Mouse (Mus musculus): ENCODE data around the gene Upk3a. TPM values are rescaled to one million over a fixed set of nuclear protein-coding genes. Genes with fewer than 3 reads are reported as not detected.

Upk3a gene
- polyA plus RNA-seq, 1 experiment from 2014 or later: 0.91 TPM

DNA sequence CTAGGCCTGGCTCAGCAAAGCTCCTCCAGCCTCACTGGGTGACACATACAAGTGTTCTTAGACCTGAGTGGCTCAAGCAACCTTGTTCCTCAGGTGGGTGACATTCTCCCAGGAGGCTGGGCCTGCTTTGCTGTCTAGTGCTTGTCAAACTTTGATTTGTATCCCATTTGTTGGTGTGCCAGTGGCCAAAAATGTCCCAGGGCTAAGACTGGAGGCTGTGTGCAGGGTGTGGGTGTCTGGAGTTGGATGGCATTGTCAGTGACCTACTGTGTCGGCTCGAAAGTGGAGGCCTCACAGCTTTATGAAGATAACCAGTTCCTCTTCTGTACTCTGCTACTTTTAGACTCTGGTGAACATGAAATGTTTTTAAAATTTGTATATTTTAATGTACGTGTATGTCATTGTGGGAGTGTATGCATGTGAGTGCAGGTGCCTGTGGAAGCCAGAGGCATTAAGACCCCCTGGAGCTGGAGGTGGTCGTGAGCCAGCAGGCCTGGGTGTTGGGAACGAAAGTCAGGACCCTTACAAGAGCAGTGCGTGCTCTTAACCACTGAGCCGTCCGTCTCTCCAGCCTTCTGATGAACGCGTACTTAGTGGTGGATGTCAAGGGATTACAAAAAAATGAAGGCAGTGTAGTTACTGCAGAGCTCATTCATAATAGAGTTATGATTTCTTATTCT is 24.7 kb downstream of the Upk3a start:
- WGBS: 63% methylated on average over 10 of the region's 10 CpGs
- H3K36me3 ChIP-seq: peaks cover 8% of the 10 kb centered on the region; the same call in 1 of the 2 replicates
- peaks cover 60% of the 10 kb centered on the region for H3K4me1 ChIP-seq (replicated peaks)
- no peak for ATAC-seq (ENCODE audit: low FRiP score, low read depth)
- H3K9me3 ChIP-seq: no peaks in the 10 kb centered on the region
- no peak overlapping the region for H3K4me3 ChIP-seq
- no peak overlapping the region for H3K9ac ChIP-seq
- no peaks in the 10 kb centered on the region for H3K27me3 ChIP-seq
- peak overlapping the region; percentile 80 for H3K27ac ChIP-seq (replicated peaks)
- no peak overlapping the region for H3K4me2 ChIP-seq

GRCm38 (mm10) chr15:85042361-85042954 is 25.5 kb downstream of the Upk3a start:
- Histone ChIP-seq H3K36me3 (peaks cover 11% of the 10 kb centered on the region), H3K4me1 (replicated peaks) (peaks cover 58% of the 10 kb centered on the region), H3K27ac (replicated peaks) (peak overlapping the region; percentile 80), H3K9ac (no peak overlapping the region), H3K27me3 (no peaks in the 10 kb centered on the region), H3K4me3 (no peak overlapping the region), H3K9me3 (no peaks in the 10 kb centered on the region), H3K4me2 (peak overlapping the region; percentile 31; the same call in 1 of the 2 replicates)
- WGBS: 4% methylated on average over 4 of the region's 4 CpGs
- ATAC-seq (ENCODE audit: low FRiP score, low read depth): peak; percentile 77

GRCm38 (mm10) chr15:85043116-85043515 is 26.2 kb downstream of the Upk3a start:
- ATAC-seq (ENCODE audit: low FRiP score, low read depth): no peak
- no peaks in the 10 kb centered on the region for H3K27me3 ChIP-seq
- no peak overlapping the region for H3K4me3 ChIP-seq
- H3K9me3 ChIP-seq: no peaks in the 10 kb centered on the region
- peak overlapping the region; percentile 80 for H3K27ac ChIP-seq (replicated peaks)
- H3K4me1 ChIP-seq (replicated peaks): peaks cover 51% of the 10 kb centered on the region
- peak overlapping the region; percentile 31 for H3K4me2 ChIP-seq
- 58% methylated on average over 5 of the region's 5 CpGs for whole genome bisulfite sequencing
- H3K9ac ChIP-seq: no peak overlapping the region
- H3K36me3 ChIP-seq: peaks cover 17% of the 10 kb centered on the region

DNA sequence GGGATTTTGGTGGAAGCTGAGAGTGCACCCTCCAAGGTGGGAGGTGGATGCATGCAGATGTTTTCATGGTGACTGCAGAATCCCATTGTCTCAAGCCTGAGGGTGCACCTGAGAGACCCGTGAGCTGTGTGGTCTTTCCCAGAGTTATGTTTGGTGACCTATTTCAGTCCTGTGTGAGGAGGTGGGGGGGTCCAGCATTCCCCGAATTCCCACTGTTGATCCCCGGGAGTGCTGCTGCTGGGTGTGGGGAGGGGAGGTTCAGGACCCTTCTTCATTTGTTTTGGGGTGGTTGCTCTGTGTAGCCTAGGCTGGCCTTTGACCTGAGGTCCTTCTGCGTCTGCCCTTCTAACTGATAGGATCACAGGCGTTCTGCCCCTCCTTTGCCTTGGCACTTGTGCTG is 26.8 kb downstream of the Upk3a start:
- 73% methylated on average over 5 of the region's 5 CpGs for WGBS
- Histone ChIP-seq H3K9me3 (no peaks in the 10 kb centered on the region), H3K27ac (replicated peaks) (peak overlapping the region; percentile 80; the same call in 1 of the 2 replicates), H3K4me3 (no peak overlapping the region), H3K27me3 (no peaks in the 10 kb centered on the region), H3K36me3 (peaks cover 23% of the 10 kb centered on the region), H3K4me2 (peak overlapping the region; percentile 31), H3K9ac (no peak overlapping the region), H3K4me1 (replicated peaks) (peaks cover 45% of the 10 kb centered on the region)
- ATAC-seq (ENCODE audit: low FRiP score, low read depth): peak; percentile 37; the same call in 1 of the 2 replicates

DNA sequence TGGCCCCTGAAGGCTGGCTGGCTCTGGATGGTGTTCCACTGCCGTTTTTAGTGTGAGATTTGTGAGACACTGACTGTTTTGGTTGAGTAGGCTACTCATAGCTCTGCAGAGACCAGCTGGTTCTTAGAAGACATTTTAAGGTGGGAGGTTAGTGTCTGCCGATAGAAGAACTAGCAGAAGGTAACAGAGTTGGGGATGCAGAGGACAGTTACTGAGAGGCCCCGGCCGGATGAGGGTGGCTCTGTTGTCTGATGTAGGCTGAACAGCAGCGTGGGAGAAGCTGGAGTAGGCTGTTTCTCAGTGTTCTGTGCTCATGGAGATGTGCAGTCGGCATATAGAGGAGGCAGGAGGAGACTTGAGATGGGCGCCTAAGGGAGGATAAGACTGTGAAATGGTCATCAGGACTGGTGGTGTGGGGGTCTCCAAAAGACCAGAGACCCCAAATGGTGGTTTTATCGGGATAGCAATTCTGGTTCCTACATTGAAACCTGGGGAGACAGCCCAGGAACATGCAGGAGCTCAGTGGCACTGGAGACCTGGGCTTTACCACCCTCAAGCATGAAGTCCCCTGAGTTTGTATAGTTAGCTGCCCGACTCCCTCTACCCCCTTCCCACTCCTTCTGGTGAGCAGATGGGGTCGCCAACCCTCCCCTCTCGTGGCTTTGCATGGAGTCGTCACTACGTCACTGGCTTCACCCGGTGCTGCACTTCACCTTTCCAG is 29.4 kb downstream of the Upk3a start:
- ATAC-seq (ENCODE audit: low FRiP score, low read depth): no peak
- no peaks in the 10 kb centered on the region for H3K27me3 ChIP-seq
- H3K4me1 ChIP-seq (replicated peaks): peaks cover 28% of the 10 kb centered on the region
- no peaks in the 10 kb centered on the region for H3K9me3 ChIP-seq
- no peak overlapping the region for H3K9ac ChIP-seq
- no peak overlapping the region for H3K4me2 ChIP-seq
- H3K36me3 ChIP-seq: peaks cover 47% of the 10 kb centered on the region
- H3K27ac ChIP-seq (replicated peaks): no peak overlapping the region
- WGBS: 90% methylated on average over 14 of the region's 14 CpGs
- no peak overlapping the region for H3K4me3 ChIP-seq

GRCm38 (mm10) chr15:85047865-85048264 is 30.9 kb downstream of the Upk3a start:
- WGBS: 86% methylated on average over 4 of the region's 4 CpGs
- Histone ChIP-seq H3K4me1 (replicated peaks) (peaks cover 13% of the 10 kb centered on the region), H3K27ac (replicated peaks) (no peak overlapping the region), H3K9me3 (no peaks in the 10 kb centered on the region), H3K9ac (no peak overlapping the region), H3K4me3 (no peak overlapping the region), H3K36me3 (peaks cover 57% of the 10 kb centered on the region), H3K4me2 (no peak overlapping the region), H3K27me3 (no peaks in the 10 kb centered on the region)
- no peak for ATAC-seq (ENCODE audit: low FRiP score, low read depth)

DNA sequence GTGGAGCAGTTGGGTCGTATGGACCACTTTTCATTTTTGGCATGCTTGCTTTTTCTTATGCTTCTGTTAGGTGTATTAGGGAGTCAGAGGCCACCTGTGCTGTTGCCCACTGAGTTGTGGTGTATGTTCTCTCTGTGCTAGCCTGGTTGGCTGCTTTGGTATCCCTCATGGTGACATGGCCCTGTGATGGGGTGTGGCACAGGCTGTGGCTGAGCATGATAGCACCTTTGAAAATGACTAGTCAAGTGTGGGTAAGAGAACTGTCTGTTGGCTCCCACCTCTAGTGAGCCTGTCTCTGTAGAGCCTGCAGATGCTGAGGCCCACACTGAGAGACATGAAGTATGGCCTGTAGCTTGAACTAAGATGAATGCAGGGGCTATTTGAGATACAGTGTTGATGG is 32.8 kb downstream of the Upk3a start:
- no peak overlapping the region for H3K9ac ChIP-seq
- H3K4me1 ChIP-seq (replicated peaks): no peaks in the 10 kb centered on the region
- no peaks in the 10 kb centered on the region for H3K9me3 ChIP-seq
- ATAC-seq (ENCODE audit: low FRiP score, low read depth): no peak
- no peak overlapping the region for H3K4me2 ChIP-seq
- no peaks in the 10 kb centered on the region for H3K27me3 ChIP-seq
- H3K36me3 ChIP-seq: peaks cover 67% of the 10 kb centered on the region
- H3K4me3 ChIP-seq: no peak overlapping the region
- no peak overlapping the region for H3K27ac ChIP-seq (replicated peaks)
- WGBS: 93% methylated on average over 1 of the region's 1 CpGs

- no peak overlapping the region for H3K4me2 ChIP-seq
- no peaks in the 10 kb centered on the region for H3K4me1 ChIP-seq (replicated peaks)
- no peak overlapping the region for H3K4me3 ChIP-seq
- H3K9ac ChIP-seq: no peak overlapping the region
- H3K27ac ChIP-seq (replicated peaks): no peak overlapping the region
- peaks cover 56% of the 10 kb centered on the region for H3K36me3 ChIP-seq
- no peak for ATAC-seq (ENCODE audit: low FRiP score, low read depth)
- WGBS: 94% methylated on average over 3 of the region's 3 CpGs
- no peaks in the 10 kb centered on the region for H3K27me3 ChIP-seq
- H3K9me3 ChIP-seq: no peaks in the 10 kb centered on the region
Measured at GRCm38 (mm10) chr15:85054098-85054497, 37.2 kb downstream of the Upk3a start.

- Histone ChIP-seq H3K27ac (replicated peaks) (no peak overlapping the region), H3K4me2 (no peak overlapping the region), H3K4me3 (no peak overlapping the region), H3K4me1 (replicated peaks) (no peaks in the 10 kb centered on the region), H3K9me3 (no peaks in the 10 kb centered on the region), H3K9ac (no peak overlapping the region), H3K27me3 (no peaks in the 10 kb centered on the region), H3K36me3 (peaks cover 54% of the 10 kb centered on the region)
- WGBS: 81% methylated on average over 4 of the region's 4 CpGs
- ATAC-seq (ENCODE audit: low FRiP score, low read depth): no peak
Measured at GRCm38 (mm10) chr15:85055186-85055585, 38.2 kb downstream of the Upk3a start.

DNA sequence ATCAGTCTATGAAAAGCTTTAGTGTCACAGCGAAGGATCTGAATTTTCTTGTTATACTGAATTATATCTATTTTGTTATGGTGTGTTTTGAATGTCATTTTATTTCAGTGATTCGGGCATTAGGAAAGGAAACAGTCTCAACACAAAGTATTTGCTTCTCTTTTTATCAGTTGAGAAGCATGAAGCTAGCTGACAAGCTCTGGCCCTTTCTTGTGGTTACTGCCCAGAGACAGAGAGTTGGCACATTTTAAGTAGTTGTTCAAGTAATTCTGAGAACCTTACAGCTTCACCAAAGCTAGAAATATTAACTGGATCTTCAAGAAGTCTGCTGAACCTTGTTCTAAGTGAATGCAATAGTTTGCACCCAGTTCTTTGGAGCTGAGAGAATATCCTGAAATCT is 46.5 kb downstream of the Upk3a start:
- no peak for ATAC-seq (ENCODE audit: low FRiP score, low read depth)
- H3K4me3 ChIP-seq: no peak overlapping the region
- H3K4me1 ChIP-seq (replicated peaks): no peaks in the 10 kb centered on the region
- H3K27ac ChIP-seq (replicated peaks): no peak overlapping the region
- peaks cover 25% of the 10 kb centered on the region for H3K36me3 ChIP-seq
- 96% methylated on average over 2 of the region's 2 CpGs for WGBS
- H3K4me2 ChIP-seq: no peak overlapping the region
- H3K27me3 ChIP-seq: no peaks in the 10 kb centered on the region
- H3K9me3 ChIP-seq: no peaks in the 10 kb centered on the region
- no peak overlapping the region for H3K9ac ChIP-seq

DNA sequence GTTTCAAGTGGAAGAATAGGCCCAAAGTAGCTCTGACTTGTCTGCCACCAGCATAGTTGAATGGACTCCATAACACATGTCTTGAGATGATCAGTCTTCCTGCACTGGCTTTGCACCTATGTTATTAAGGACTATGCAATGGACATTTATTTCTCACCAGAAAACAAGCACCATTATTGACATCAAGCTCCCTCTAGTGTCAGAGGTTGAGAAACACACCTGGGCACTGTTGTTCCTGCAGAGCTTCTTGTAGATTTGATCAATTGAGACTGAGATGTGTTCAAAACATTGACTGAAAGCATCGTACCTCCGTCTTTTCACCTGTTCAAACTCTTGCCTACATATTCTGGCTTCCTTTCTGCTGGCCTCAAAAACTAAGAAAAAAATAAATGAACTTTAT is 53.6 kb downstream of the Upk3a start:
- 32% methylated on average over 2 of the region's 2 CpGs for WGBS
- Histone ChIP-seq H3K4me1 (replicated peaks) (no peaks in the 10 kb centered on the region), H3K9ac (no peak overlapping the region), H3K9me3 (no peaks in the 10 kb centered on the region), H3K36me3 (no peaks in the 10 kb centered on the region), H3K27ac (replicated peaks) (no peak overlapping the region), H3K4me3 (no peak overlapping the region), H3K4me2 (no peak overlapping the region), H3K27me3 (no peaks in the 10 kb centered on the region)
- no peak for ATAC-seq (ENCODE audit: low FRiP score, low read depth)
